Mouse (Mus musculus): Measurements from ENCODE around the gene Mical2. TPM values are rescaled to one million over a fixed set of nuclear protein-coding genes. Genes with fewer than 3 reads are reported as not detected.
A peak's percentile ranks its signal among the peaks of the same experiment; 100 is the strongest.

The Mical2 gene
- polyA plus RNA-seq, 1 experiment from 2014 or later, result 15.3 TPM

- Histone ChIP-seq H3K4me3 (ENCODE audit: low read depth, low read length) (no peak overlapping the region), H3K9ac (no peak overlapping the region), H3K9me3 (ENCODE audit: low read depth, low read length) (no peaks in the 10 kb centered on the region), H3K27ac (ENCODE audit: low read depth) (no peak overlapping the region), H3K27me3 (ENCODE audit: insufficient read depth, low read length) (no peaks in the 10 kb centered on the region), H3K36me3 (ENCODE audit: insufficient read depth) (no peaks in the 10 kb centered on the region), H3K4me1 (ENCODE audit: insufficient read depth) (peaks cover 18% of the 10 kb centered on the region), H3K4me2 (no peak overlapping the region)
- no peak for TF ChIP-seq CTCF (IDR thresholded peaks at IDR 0.05; ENCODE audit: low read depth)
- ATAC-seq (ENCODE audit: insufficient read depth) (no peak), DNase-seq (no peak)
- 68% methylated on average over 5 of the region's 5 CpGs for WGBS
Observed at GRCm38 (mm10) chr7:112388363-112388875, 162.8 kb downstream of the Mical2 start.

- H3K27ac ChIP-seq (ENCODE audit: low read depth), result peak overlapping the region; percentile 15
- no peak for TF ChIP-seq CTCF (IDR thresholded peaks at IDR 0.05; ENCODE audit: low read depth)
- H3K9ac ChIP-seq, result no peak overlapping the region
- H3K4me1 ChIP-seq (ENCODE audit: insufficient read depth), result peaks cover 18% of the 10 kb centered on the region
- DNase-seq (no peak), ATAC-seq (ENCODE audit: insufficient read depth) (no peak)
- WGBS, result 50% methylated on average over 6 of the region's 6 CpGs
- no peaks in the 10 kb centered on the region for H3K9me3 ChIP-seq (ENCODE audit: low read depth, low read length)
- no peak overlapping the region for H3K4me3 ChIP-seq (ENCODE audit: low read depth, low read length)
- H3K36me3 ChIP-seq (ENCODE audit: insufficient read depth), result no peaks in the 10 kb centered on the region
- H3K4me2 ChIP-seq, result no peak overlapping the region
- H3K27me3 ChIP-seq (ENCODE audit: insufficient read depth, low read length), result no peaks in the 10 kb centered on the region
Observed at GRCm38 (mm10) chr7:112389611-112390251, 164.1 kb downstream of the Mical2 start.

DNA sequence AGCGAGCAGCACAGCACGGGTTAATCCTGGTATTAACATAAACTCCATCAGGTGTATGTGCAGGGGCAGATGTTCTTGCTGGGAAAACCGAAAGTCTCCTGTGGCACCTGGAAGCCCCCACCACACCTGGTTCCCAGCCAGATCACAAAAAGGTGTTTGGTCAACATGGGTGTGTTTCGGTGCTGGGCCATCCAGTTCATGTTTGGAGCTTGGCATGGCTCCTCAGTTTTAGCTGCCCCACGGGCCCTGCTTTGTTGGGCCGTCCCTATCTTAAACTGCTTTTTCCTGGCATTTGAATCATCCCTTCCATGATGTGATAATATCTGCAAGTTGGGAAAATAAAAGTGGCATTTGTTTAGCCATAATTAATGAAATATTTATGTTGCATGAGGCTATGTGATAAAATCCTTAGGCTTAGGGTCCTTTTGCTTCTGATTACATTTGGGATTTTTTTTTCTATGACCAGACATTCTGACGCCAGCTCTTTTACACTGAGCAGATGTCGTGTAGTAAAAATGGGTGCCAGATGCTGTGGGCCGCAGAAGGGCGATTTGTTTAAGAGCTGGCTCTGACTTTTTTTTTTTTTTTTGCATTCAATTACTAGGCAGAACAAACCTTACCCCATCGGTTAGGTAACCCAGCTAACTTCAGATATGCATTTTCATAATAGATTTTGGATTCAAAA, 164.7 kb downstream of the Mical2 start:
- no peak for TF ChIP-seq CTCF (IDR thresholded peaks at IDR 0.05; ENCODE audit: low read depth)
- H3K4me2 ChIP-seq, result no peak overlapping the region
- peak; percentile 53; the same call in 1 of the 2 replicates for ATAC-seq (ENCODE audit: insufficient read depth)

DNA sequence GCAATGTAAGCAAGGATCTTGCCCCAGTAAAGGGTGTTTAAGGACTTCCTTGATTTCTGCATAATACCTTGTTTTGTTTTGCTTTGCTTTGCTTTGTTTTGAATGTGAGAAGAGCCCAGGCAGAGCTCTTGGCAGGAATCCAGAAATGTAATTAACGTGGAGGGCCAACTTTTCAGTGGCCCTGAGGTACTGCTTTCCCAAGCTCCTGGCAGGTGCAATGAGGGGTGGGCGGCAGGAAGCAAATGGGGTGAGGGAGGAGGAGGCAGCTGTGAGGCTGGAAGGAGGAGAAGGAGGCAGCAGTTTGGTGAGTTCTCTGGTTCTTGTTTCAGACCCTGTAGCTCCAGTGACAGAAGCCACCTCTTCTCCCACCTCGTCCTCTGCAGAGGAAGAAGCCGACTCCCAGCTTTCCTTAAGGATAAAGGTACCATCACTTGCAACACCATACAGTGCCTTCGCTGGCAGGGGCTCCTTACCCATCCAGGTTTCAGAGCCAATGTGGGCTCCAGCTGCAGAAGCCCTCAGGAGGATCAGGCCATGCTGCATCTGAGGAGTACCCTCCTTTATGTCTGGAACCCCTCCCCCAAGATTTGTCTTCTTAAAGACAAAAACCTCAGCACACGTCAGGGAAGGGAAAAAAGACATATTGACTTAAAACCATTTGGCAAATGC, 165.4 kb downstream of the Mical2 start:
- no peak overlapping the region for H3K4me2 ChIP-seq
- ATAC-seq (ENCODE audit: insufficient read depth) (peak; percentile 52; the same call in 1 of the 2 replicates), DNase-seq (peak; percentile 72)
- H3K9me3 ChIP-seq (ENCODE audit: low read depth, low read length), result no peaks in the 10 kb centered on the region
- H3K36me3 ChIP-seq (ENCODE audit: insufficient read depth), result no peaks in the 10 kb centered on the region
- no peak overlapping the region for H3K9ac ChIP-seq
- H3K4me1 ChIP-seq (ENCODE audit: insufficient read depth), result peaks cover 18% of the 10 kb centered on the region
- 19% methylated on average over 6 of the region's 6 CpGs for WGBS
- H3K4me3 ChIP-seq (ENCODE audit: low read depth, low read length), result no peak overlapping the region
- peak overlapping the region; percentile 15; the same call in 1 of the 2 replicates for H3K27ac ChIP-seq (ENCODE audit: low read depth)
- no peaks in the 10 kb centered on the region for H3K27me3 ChIP-seq (ENCODE audit: insufficient read depth, low read length)
- no peak for TF ChIP-seq CTCF (IDR thresholded peaks at IDR 0.05; ENCODE audit: low read depth)

More for the DNA sequence above, 164.7 kb downstream of the Mical2 start:
- Histone ChIP-seq H3K36me3 (ENCODE audit: insufficient read depth) (no peaks in the 10 kb centered on the region), H3K4me3 (ENCODE audit: low read depth, low read length) (no peak overlapping the region), H3K27me3 (ENCODE audit: insufficient read depth, low read length) (no peaks in the 10 kb centered on the region), H3K9ac (no peak overlapping the region), H3K9me3 (ENCODE audit: low read depth, low read length) (no peaks in the 10 kb centered on the region), H3K27ac (ENCODE audit: low read depth) (peak overlapping the region; percentile 15), H3K4me1 (ENCODE audit: insufficient read depth) (peaks cover 18% of the 10 kb centered on the region)
- peak; percentile 52 for DNase-seq
- WGBS, result 23% methylated on average over 11 of the region's 11 CpGs

- no peaks in the 10 kb centered on the region for H3K4me1 ChIP-seq (ENCODE audit: insufficient read depth)
- H3K4me3 ChIP-seq (ENCODE audit: low read depth, low read length), result no peak overlapping the region
- DNase-seq (no peak), ATAC-seq (ENCODE audit: insufficient read depth) (no peak)
- H3K4me2 ChIP-seq, result no peak overlapping the region
- no peaks in the 10 kb centered on the region for H3K27me3 ChIP-seq (ENCODE audit: insufficient read depth, low read length)
- H3K9me3 ChIP-seq (ENCODE audit: low read depth, low read length), result no peaks in the 10 kb centered on the region
- H3K9ac ChIP-seq, result no peak overlapping the region
- no peaks in the 10 kb centered on the region for H3K36me3 ChIP-seq (ENCODE audit: insufficient read depth)
- TF ChIP-seq CTCF (IDR thresholded peaks at IDR 0.05; ENCODE audit: low read depth), result no peak
- WGBS, result 84% methylated on average over 3 of the region's 3 CpGs
- H3K27ac ChIP-seq (ENCODE audit: low read depth), result no peak overlapping the region
Observed at GRCm38 (mm10) chr7:112397786-112398185, 172.1 kb downstream of the Mical2 start.

GRCm38 (mm10) chr7:112399425-112400170, 173.9 kb downstream of the Mical2 start:
- Histone ChIP-seq H3K36me3 (ENCODE audit: insufficient read depth) (no peaks in the 10 kb centered on the region), H3K9me3 (ENCODE audit: low read depth, low read length) (no peaks in the 10 kb centered on the region), H3K27me3 (ENCODE audit: insufficient read depth, low read length) (no peaks in the 10 kb centered on the region), H3K4me1 (ENCODE audit: insufficient read depth) (no peaks in the 10 kb centered on the region), H3K27ac (ENCODE audit: low read depth) (no peak overlapping the region), H3K9ac (no peak overlapping the region), H3K4me3 (ENCODE audit: low read depth, low read length) (no peak overlapping the region), H3K4me2 (no peak overlapping the region)
- ATAC-seq (ENCODE audit: insufficient read depth), result no peak; the same call in 1 of the 2 replicates
- no peak for TF ChIP-seq CTCF (IDR thresholded peaks at IDR 0.05; ENCODE audit: low read depth)
- DNase-seq, result no peak
- WGBS, result 78% methylated on average over 7 of the region's 7 CpGs

Data from lung, embryonic 14.5 days (tissue).